Mouse (Mus musculus) forebrain, postnatal 0 days (tissue): ENCODE data around the gene Efcab12. TPM values are rescaled to one million over a fixed set of nuclear protein-coding genes. Genes with fewer than 3 reads are reported as not detected.
"Not testable (repeated sequence)": the region's sequence is repeated elsewhere in the genome, so short reads cannot be mapped to it uniquely, and the experiment has no call there.

Experiments used
- ATAC-seq: fragments of 200-750 bp; cut with Nextera tagmentation; 2 replicates; pipeline ENCODE4 v1.8.0; 2017; ENCODE audit warnings: mild to moderate bottlenecking, moderate library complexity
- DNase-seq: peaks from one replicate; pipeline ENCODE4 v3.0.0-alpha.2; 2015
- H3K27ac ChIP-seq: fragments of 300-500 bp; sonication (generic); 2 replicates; pipeline ENCODE4 v1.5.1; 2014; ENCODE audit warnings: low read depth, mild to moderate bottlenecking, antibody characterized with exemption, low read length, moderate library complexity, mixed read lengths
- H3K27me3 ChIP-seq: fragments of 300-500 bp; sonication (generic); 2 replicates; pipeline ENCODE4 v1.6.1; 2014; ENCODE audit warnings: mild to moderate bottlenecking, low read length, mixed read lengths; ENCODE audit not compliant: insufficient read depth
- H3K36me3 ChIP-seq: fragments of 300-500 bp; sonication (generic); 2 replicates; pipeline ENCODE4 v1.6.1; 2014; ENCODE audit warnings: mild to moderate bottlenecking, moderate library complexity; ENCODE audit not compliant: insufficient read depth
- H3K4me1 ChIP-seq: fragments of 300-500 bp; sonication (generic); 2 replicates; pipeline ENCODE4 v1.6.1; 2014; ENCODE audit warnings: antibody characterized with exemption; ENCODE audit not compliant: insufficient read depth
- H3K4me2 ChIP-seq: fragments of 300-500 bp; sonication (generic); 2 replicates; pipeline ENCODE4 v1.6.1; 2014; ENCODE audit warnings: low read depth, mild to moderate bottlenecking, moderate library complexity
- H3K4me3 ChIP-seq: fragments of 300-500 bp; sonication (generic); 2 replicates; pipeline ENCODE4 v1.5.1; 2014; ENCODE audit warnings: low read depth, low read length, mixed read lengths
- H3K9ac ChIP-seq: fragments of 300-500 bp; sonication (generic); 2 replicates; pipeline ENCODE4 v1.6.1; 2014; ENCODE audit warnings: mild to moderate bottlenecking
- H3K9me3 ChIP-seq: fragments of 300-500 bp; sonication (generic); 2 replicates; pipeline ENCODE4 v1.6.1; 2016; ENCODE audit warnings: low read length
- CTCF ChIP-seq: sonication (generic); IDR thresholded peaks from 2 replicates; pipeline ENCODE4 v1.5.1; 2016; ENCODE audit warnings: antibody characterized with exemption, control low read depth, low read depth
- WGBS: fragments of 180-500 bp; shearing (Covaris S2); extraction: QIAGEN DNeasy Blood & Tissue Kit; methylation state at CpG from one replicate; pipeline ENCODE4 v1.1.7; 2014; 5-methylcytosine and 5-hydroxymethylcytosine counted together
- polyA plus RNA-seq: library from polyadenylated mRNA; unstranded; fragments of >200 nt; fragmentation: Nextera tagmentation; extraction: Ambion mirVana; gene quantifications from 2 replicates; pipeline ENCODE4 v1.2.1, GENCODE M21; 2015
- total RNA-seq: library from RNA; depleted of rRNA; stranded (reverse); fragments of >200 nt; gene quantifications from 2 replicates; pipeline ENCODE4 v1.2.3, GENCODE M21; 2014

Efcab12 gene
- total and polyA plus RNA-seq, 2 experiments from 2014 or later, result 1.7 to 4.4 TPM

GRCm38 (mm10) chr6:115838745-115839144, 533 bp upstream of the Efcab12 start:
- H3K9ac ChIP-seq, result no peak overlapping the region
- peaks cover 6% of the 10 kb centered on the region; the same call in 1 of the 2 replicates for H3K36me3 ChIP-seq
- DNase-seq (no peak), ATAC-seq (no peak)
- H3K4me1 ChIP-seq, result peaks cover 6% of the 10 kb centered on the region; the same call in 1 of the 2 replicates
- no peak overlapping the region for H3K27ac ChIP-seq
- no peaks in the 10 kb centered on the region for H3K9me3 ChIP-seq
- 71% methylated on average over 5 of the region's 5 CpGs for WGBS
- peak overlapping the region; percentile 61 for H3K4me2 ChIP-seq
- peak overlapping the region; percentile 39 for H3K4me3 ChIP-seq
- no peak for TF ChIP-seq CTCF
- no peaks in the 10 kb centered on the region for H3K27me3 ChIP-seq

DNA sequence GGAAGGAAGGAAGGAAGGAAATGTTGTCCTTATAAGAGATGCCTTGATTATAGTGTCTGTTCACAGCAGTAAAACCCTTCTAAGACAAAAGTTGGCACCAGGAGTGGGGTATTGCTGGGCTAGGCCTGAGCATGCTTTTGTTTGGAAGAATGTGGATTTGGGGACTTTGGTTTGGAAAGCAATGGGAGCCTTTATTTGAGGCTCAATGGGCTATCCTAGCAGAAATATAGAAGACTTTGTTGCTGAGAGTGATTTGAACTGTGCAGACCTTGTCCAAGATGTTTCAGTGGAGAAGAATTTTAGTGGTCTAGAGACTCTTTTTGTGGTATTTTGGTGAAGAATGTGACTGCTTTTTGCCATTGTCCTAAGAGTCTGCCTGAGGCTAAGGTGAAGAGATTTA, 4.4 kb downstream of the Efcab12 start:
- ATAC-seq (no peak), DNase-seq (no peak)
- Histone ChIP-seq H3K27ac (no peak overlapping the region), H3K36me3 (no peaks in the 10 kb centered on the region), H3K9me3 (no peaks in the 10 kb centered on the region), H3K9ac (no peak overlapping the region), H3K4me3 (no peak overlapping the region), H3K27me3 (no peaks in the 10 kb centered on the region), H3K4me2 (no peak overlapping the region), H3K4me1 (peaks cover 6% of the 10 kb centered on the region; the same call in 1 of the 2 replicates)
- no peak for TF ChIP-seq CTCF

DNA sequence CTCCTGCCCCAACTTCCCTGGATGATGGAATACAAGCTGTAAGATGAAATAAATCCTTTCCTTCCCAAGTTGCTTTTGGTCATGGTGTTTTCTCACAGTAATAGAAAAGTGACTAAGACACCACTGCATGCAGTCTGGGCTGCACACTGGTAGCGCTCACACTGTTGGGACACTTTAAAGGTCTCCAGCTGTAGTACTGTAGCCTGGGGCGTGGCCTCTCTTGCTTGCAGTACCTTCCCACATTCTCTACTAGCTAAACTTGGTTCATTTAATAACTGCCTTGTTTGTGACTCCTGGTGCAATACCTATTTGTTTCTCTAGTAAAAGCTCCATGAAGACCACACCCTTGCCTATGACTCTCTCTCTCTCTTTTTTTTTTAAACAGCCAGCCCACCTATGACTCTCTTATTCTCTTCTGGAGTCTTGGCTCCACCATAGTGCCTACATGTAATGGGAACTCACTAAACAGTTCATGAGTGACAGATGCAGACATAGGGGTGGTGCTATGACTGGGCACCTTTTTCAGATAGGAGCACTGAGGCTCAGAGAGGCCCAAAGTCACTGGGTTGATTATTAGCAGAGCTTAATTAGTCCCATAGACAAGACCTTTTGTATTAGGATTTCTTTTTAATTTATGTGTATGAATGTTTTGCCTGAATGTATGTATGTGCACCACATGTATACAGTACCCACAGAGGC, 5.9 kb downstream of the Efcab12 start:
- no peak for TF ChIP-seq CTCF
- Histone ChIP-seq H3K4me1 (no peaks in the 10 kb centered on the region), H3K36me3 (no peaks in the 10 kb centered on the region), H3K4me3 (no peak overlapping the region), H3K9ac (no peak overlapping the region), H3K9me3 (no peaks in the 10 kb centered on the region), H3K27me3 (no peaks in the 10 kb centered on the region), H3K27ac (no peak overlapping the region), H3K4me2 (no peak overlapping the region)
- no peak for DNase-seq
- no peak for ATAC-seq
- 93% methylated on average over 2 of the region's 2 CpGs for WGBS

GRCm38 (mm10) chr6:115830779-115831601, 7.2 kb downstream of the Efcab12 start:
- Histone ChIP-seq H3K9ac (no peak overlapping the region), H3K9me3 (no peaks in the 10 kb centered on the region), H3K4me3 (no peak overlapping the region), H3K4me2 (no peak overlapping the region), H3K36me3 (no peaks in the 10 kb centered on the region), H3K27ac (no peak overlapping the region), H3K27me3 (no peaks in the 10 kb centered on the region), H3K4me1 (no peaks in the 10 kb centered on the region)
- 90% methylated on average over 6 of the region's 6 CpGs for WGBS
- no peak for ATAC-seq
- no peak for TF ChIP-seq CTCF
- DNase-seq, result no peak

DNA sequence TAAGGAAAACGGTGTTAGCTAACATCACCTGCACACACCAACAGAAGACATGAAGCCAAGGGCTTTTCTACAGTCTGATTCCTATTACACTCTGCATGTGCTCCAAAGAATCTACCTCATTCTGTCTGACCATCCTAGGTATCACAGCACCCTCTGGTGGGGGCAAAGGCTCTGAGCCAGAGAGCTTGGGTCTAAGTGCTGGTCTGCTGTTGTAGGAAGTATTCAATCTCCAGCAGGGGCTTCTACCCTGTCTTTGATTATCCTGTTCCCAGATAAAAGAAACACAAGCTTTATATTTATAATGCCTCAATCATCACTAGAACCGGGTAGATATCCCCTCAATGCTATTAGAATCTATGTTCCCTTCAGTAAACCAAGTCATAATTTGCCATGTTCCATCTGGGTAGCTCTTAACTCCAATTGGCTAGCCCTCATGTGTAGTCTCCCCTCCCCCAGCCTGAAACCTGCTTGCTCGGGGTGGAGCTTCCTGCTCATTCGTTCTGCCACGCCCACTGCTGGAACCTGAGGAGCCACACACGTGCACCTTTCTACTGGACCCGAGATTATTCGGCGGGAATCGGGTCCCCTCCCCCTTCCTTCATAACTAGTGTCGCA, 14.3 kb downstream of the Efcab12 start:
- ATAC-seq (peak; percentile 84), DNase-seq (peak; percentile 63)
- H3K27ac ChIP-seq, H3K4me1 ChIP-seq, H3K9me3 ChIP-seq, H3K27me3 ChIP-seq, H3K9ac ChIP-seq, H3K36me3 ChIP-seq, H3K4me3 ChIP-seq: not testable (repeated sequence)
- peak; percentile 59 for TF ChIP-seq CTCF
- H3K4me2 ChIP-seq, result peak overlapping the region; percentile 36
- 1% methylated on average over 5 of the region's 11 CpGs for WGBS

DNA sequence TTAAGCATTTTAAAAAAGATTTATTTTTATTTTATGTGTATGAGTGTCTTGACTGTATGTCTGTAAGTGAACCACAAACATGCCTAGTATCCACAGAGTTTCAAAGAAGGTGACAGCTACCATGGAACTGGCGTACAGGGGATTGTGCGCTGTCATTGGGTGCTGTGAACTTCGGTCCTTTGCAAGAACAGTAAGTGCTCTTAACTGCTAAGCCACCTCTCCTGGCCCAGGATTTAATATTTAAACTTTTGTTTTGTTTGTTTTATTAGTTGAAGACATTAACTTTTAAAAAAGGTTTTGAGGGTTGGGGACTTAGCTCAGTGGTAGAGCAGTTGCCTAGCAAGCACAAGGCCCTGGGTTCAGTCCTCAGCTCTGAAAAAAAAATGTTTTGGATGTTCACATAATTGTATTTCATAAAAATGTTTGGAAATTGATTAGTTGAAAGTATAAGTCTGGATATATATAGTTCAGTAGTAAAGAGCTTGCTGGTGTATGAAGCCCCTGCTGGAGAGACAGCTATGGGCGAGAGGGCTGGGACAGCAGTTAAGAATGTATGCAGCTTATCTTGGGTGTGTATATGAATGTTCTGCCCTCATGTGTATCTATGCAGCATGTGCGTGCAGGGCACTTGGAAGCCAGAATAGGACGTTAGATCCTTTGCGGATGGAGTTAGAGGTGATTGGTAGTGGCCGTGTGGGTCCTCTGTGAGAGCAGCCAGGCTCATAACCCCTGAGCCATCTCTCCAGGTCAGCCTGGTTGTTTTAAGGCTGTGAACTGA, 16.8 kb downstream of the Efcab12 start:
- no peak for TF ChIP-seq CTCF

More for the DNA sequence above, 16.8 kb downstream of the Efcab12 start:
- no peak for ATAC-seq
- H3K27ac ChIP-seq, result no peak overlapping the region
- no peak for DNase-seq
- WGBS, result 89% methylated on average over 8 of the region's 8 CpGs
- no peak overlapping the region for H3K4me2 ChIP-seq
- H3K36me3 ChIP-seq, result no peaks in the 10 kb centered on the region
- peaks cover 3% of the 10 kb centered on the region; the same call in 1 of the 2 replicates for H3K4me1 ChIP-seq
- H3K9ac ChIP-seq, result no peak overlapping the region
- H3K4me3 ChIP-seq, result no peak overlapping the region
- H3K9me3 ChIP-seq, result no peaks in the 10 kb centered on the region
- no peaks in the 10 kb centered on the region for H3K27me3 ChIP-seq
